Mouse (Mus musculus) lung, embryonic 14.5 days (tissue): ENCODE measurements around the gene Kirrel. TPM values are rescaled to one million over a fixed set of nuclear protein-coding genes. Genes with fewer than 3 reads are reported as not detected.
A peak's percentile ranks its signal among the peaks of the same experiment; 100 is the strongest.

Experiments
- ATAC-seq: fragments of 200-750 bp; cut with Nextera tagmentation; 2 replicates; pipeline ENCODE4 v1.8.0; 2017; ENCODE audit warnings: mild to moderate bottlenecking, moderate TSS enrichment, moderate library complexity; ENCODE audit not compliant: insufficient read depth
- DNase-seq: peaks from one replicate; pipeline ENCODE4 v3.0.0-alpha.2; 2015
- H3K27ac ChIP-seq: fragments of 300-500 bp; sonication (generic); 2 replicates; pipeline ENCODE4 v1.5.1; 2014; ENCODE audit warnings: low read depth, mild to moderate bottlenecking, moderate library complexity
- H3K27me3 ChIP-seq: fragments of 300-500 bp; sonication (generic); 2 replicates; pipeline ENCODE4 v1.6.1; 2014; ENCODE audit warnings: low read length, control low read depth; ENCODE audit not compliant: insufficient read depth
- H3K36me3 ChIP-seq: fragments of 300-500 bp; sonication (generic); 2 replicates; pipeline ENCODE4 v1.6.1; 2014; ENCODE audit warnings: control low read depth; ENCODE audit not compliant: insufficient read depth
- H3K4me1 ChIP-seq: fragments of 300-500 bp; sonication (generic); 2 replicates; pipeline ENCODE4 v1.6.1; 2014; ENCODE audit warnings: antibody characterized with exemption, control low read depth; ENCODE audit not compliant: insufficient read depth
- H3K4me2 ChIP-seq: fragments of 300-500 bp; sonication (generic); 2 replicates; pipeline ENCODE4 v1.6.1; 2014; ENCODE audit warnings: mild to moderate bottlenecking
- H3K4me3 ChIP-seq: fragments of 300-500 bp; sonication (generic); 2 replicates; pipeline ENCODE4 v1.5.1; 2014; ENCODE audit warnings: low read depth, low read length
- H3K9ac ChIP-seq: fragments of 300-500 bp; sonication (generic); 2 replicates; pipeline ENCODE4 v1.6.1; 2014
- H3K9me3 ChIP-seq: fragments of 300-500 bp; sonication (generic); 2 replicates; pipeline ENCODE4 v1.6.1; 2016; ENCODE audit warnings: low read depth, low read length, control low read depth
- CTCF ChIP-seq: IDR thresholded peaks from 2 replicates; pipeline ENCODE4 v1.5.1; 2016; ENCODE audit warnings: antibody characterized with exemption, low read depth
- WGBS: fragments of 180-500 bp; shearing (Covaris S2); extraction: QIAGEN DNeasy Blood & Tissue Kit; methylation state at CpG from one replicate; pipeline ENCODE4 v1.1.7; 2014; 5-methylcytosine and 5-hydroxymethylcytosine counted together
- polyA plus RNA-seq: library from polyadenylated mRNA; unstranded; fragments of >200 nt; fragmentation: Nextera tagmentation; extraction: Ambion mirVana; gene quantifications from 2 replicates; pipeline ENCODE4 v1.2.1, GENCODE M21; 2014

Gene Kirrel
- polyA plus RNA-seq, 1 experiment from 2014 or later = 12.8 TPM

GRCm38 (mm10) chr3:87100911-87101310 is 73.6 kb downstream of the Kirrel start:
- Histone ChIP-seq H3K4me1 (no peaks in the 10 kb centered on the region; the same call in 1 of the 2 replicates), H3K9ac (no peak overlapping the region; the same call in 1 of the 2 replicates), H3K36me3 (peaks cover 27% of the 10 kb centered on the region), H3K9me3 (no peaks in the 10 kb centered on the region), H3K27ac (no peak overlapping the region), H3K27me3 (no peaks in the 10 kb centered on the region), H3K4me2 (no peak overlapping the region), H3K4me3 (no peak overlapping the region)
- no peak for DNase-seq
- TF ChIP-seq CTCF = no peak
- WGBS = 70% methylated on average over 4 of the region's 4 CpGs
- ATAC-seq = no peak

GRCm38 (mm10) chr3:87097969-87098946 is 76.3 kb downstream of the Kirrel start:
- DNase-seq (no peak), ATAC-seq (0 out of 2 replicates have a peak, but pooled peaks have one; percentile 24)
- no peaks in the 10 kb centered on the region for H3K27me3 ChIP-seq
- H3K4me3 ChIP-seq = no peak overlapping the region
- TF ChIP-seq CTCF = no peak
- 83% methylated on average over 19 of the region's 19 CpGs for WGBS
- no peak overlapping the region for H3K9ac ChIP-seq
- H3K27ac ChIP-seq = no peak overlapping the region
- H3K9me3 ChIP-seq = no peaks in the 10 kb centered on the region
- no peak overlapping the region for H3K4me2 ChIP-seq
- no peaks in the 10 kb centered on the region; the same call in 1 of the 2 replicates for H3K4me1 ChIP-seq
- H3K36me3 ChIP-seq = peaks cover 45% of the 10 kb centered on the region

GRCm38 (mm10) chr3:87097205-87097604 is 77.3 kb downstream of the Kirrel start:
- ATAC-seq (no peak), DNase-seq (no peak)
- TF ChIP-seq CTCF = no peak
- Histone ChIP-seq H3K9me3 (no peaks in the 10 kb centered on the region), H3K4me2 (no peak overlapping the region), H3K4me3 (no peak overlapping the region), H3K27ac (no peak overlapping the region), H3K9ac (no peak overlapping the region), H3K36me3 (peaks cover 55% of the 10 kb centered on the region), H3K27me3 (no peaks in the 10 kb centered on the region), H3K4me1 (no peaks in the 10 kb centered on the region)
- 91% methylated on average over 9 of the region's 9 CpGs for WGBS

GRCm38 (mm10) chr3:87093718-87094117 is 80.8 kb downstream of the Kirrel start:
- peaks cover 67% of the 10 kb centered on the region for H3K36me3 ChIP-seq
- H3K9me3 ChIP-seq = no peaks in the 10 kb centered on the region
- H3K4me3 ChIP-seq = no peak overlapping the region
- 52% methylated on average over 6 of the region's 6 CpGs for WGBS
- H3K27ac ChIP-seq = no peak overlapping the region; the same call in 1 of the 2 replicates
- H3K4me2 ChIP-seq = no peak overlapping the region
- DNase-seq = no peak
- H3K27me3 ChIP-seq = no peaks in the 10 kb centered on the region
- ATAC-seq = no peak
- H3K4me1 ChIP-seq = no peaks in the 10 kb centered on the region
- H3K9ac ChIP-seq = no peak overlapping the region
- TF ChIP-seq CTCF = no peak

- DNase-seq (peak; percentile 93), ATAC-seq (peak; percentile 79)
- no peak overlapping the region for H3K9ac ChIP-seq
- no peak overlapping the region for H3K4me2 ChIP-seq
- H3K27ac ChIP-seq = no peak overlapping the region
- H3K9me3 ChIP-seq = no peaks in the 10 kb centered on the region
- no peaks in the 10 kb centered on the region for H3K4me1 ChIP-seq
- peak; percentile 99 for TF ChIP-seq CTCF
- peaks cover 69% of the 10 kb centered on the region for H3K36me3 ChIP-seq
- H3K4me3 ChIP-seq = no peak overlapping the region
- H3K27me3 ChIP-seq = no peaks in the 10 kb centered on the region
- WGBS = 71% methylated on average over 13 of the region's 13 CpGs
Measured at GRCm38 (mm10) chr3:87089694-87090565, 84.6 kb downstream of the Kirrel start.

- Histone ChIP-seq H3K4me1 (no peaks in the 10 kb centered on the region), H3K4me3 (no peak overlapping the region), H3K27me3 (no peaks in the 10 kb centered on the region), H3K9me3 (no peaks in the 10 kb centered on the region), H3K9ac (no peak overlapping the region), H3K4me2 (no peak overlapping the region), H3K27ac (no peak overlapping the region), H3K36me3 (peaks cover 77% of the 10 kb centered on the region)
- DNase-seq = peak; percentile 46
- TF ChIP-seq CTCF = no peak
- 63% methylated on average over 7 of the region's 7 CpGs for WGBS
- ATAC-seq = no peak
Measured at GRCm38 (mm10) chr3:87087146-87087545, 87.4 kb downstream of the Kirrel start.
